Mouse (Mus musculus): ENCODE measurements at regions not wholly inside any gene's neighbourhood (a gene's known extent, or its start where the extent isn't known, plus 50 kb on each side); places are given as distances from the start of the nearest gene placed in this dataset.

DNA sequence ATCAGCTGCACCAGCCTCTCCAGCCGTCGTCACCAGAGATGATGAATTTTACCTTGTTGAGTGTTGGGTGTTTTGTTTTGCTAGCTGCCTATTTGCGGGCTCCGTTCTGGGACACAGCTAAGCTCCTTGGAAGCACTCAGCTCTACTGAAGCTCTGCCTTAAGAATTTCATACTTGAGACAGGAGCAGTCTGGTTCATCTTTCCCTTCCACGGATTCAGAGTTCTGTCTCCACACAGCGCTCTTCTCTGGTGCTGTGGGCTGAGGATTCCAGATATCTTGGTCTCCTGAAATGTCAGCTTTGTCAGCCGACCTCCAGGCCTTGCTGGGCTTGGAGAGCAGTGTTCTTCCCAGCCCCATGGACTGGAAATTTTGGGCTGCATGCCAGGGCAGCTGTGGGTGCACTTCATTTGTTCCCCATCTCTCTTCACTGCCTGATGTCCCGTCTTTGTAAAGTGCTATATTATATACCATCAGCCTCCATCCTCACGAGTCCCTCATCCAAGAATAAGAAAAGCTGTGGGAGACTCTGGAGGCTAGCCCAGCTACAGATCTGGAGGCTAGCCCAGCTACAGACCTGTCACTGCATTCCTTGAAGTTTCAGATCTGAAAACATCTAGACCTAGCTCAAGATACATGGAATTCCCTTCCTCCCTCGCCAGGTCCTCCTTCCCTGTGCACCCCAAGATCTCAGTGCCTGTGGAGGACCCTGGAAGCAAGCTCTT, 337.0 kb downstream of the Ptpru start:
- Histone ChIP-seq H3K4me2 (replicated peaks) (no peak overlapping the region), H3K4me1 (peaks cover 7% of the 10 kb centered on the region; the same call in 1 of the 2 replicates), H3K9ac (no peak overlapping the region), H3K27ac (no peak overlapping the region), H3K4me3 (no peak overlapping the region), H3K36me3 (no peaks in the 10 kb centered on the region), H3K9me3 (no peaks in the 10 kb centered on the region), H3K27me3 (no peaks in the 10 kb centered on the region)
- ATAC-seq (ENCODE audit: insufficient number of reproducible peaks, insufficient read depth, low FRiP score, low TSS enrichment), result no peak
- 83% methylated on average over 10 of the region's 10 CpGs for WGBS

GRCm38 (mm10) chr4:131508154-131508553, 329.9 kb downstream of the Ptpru start:
- H3K36me3 ChIP-seq, result no peaks in the 10 kb centered on the region
- no peak for ATAC-seq (ENCODE audit: insufficient number of reproducible peaks, insufficient read depth, low FRiP score, low TSS enrichment)
- H3K27me3 ChIP-seq, result no peaks in the 10 kb centered on the region
- H3K9me3 ChIP-seq, result no peaks in the 10 kb centered on the region
- H3K4me2 ChIP-seq (replicated peaks), result no peak overlapping the region
- no peak overlapping the region for H3K4me3 ChIP-seq
- no peak overlapping the region for H3K9ac ChIP-seq
- 77% methylated on average over 7 of the region's 7 CpGs for WGBS
- 0 out of 2 replicates have a peak, but pooled peaks cover 4% of the 10 kb centered on the region for H3K4me1 ChIP-seq
- no peak overlapping the region for H3K27ac ChIP-seq

DNA sequence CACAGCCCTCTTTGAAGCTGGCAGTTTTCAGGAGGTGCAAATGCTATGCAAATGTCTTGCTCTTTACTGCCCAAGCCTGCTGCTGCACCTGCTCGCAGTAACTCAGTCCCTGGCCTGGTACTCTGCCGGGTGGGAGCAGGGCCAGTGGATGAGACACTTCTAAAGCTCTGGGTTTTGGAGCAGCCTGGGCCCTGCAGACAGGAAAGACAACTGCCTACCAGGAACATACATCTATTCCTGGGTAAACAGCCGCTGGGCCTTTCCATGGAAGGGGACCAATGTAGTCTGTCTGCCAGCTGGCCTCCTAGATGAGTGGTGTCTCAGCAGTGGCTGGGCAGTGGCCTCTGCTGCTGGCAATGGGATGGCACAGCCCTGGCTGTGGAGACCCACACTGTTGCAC, 326.5 kb downstream of the Ptpru start:
- no peak overlapping the region for H3K9ac ChIP-seq
- H3K4me2 ChIP-seq (replicated peaks), result no peak overlapping the region
- no peaks in the 10 kb centered on the region for H3K36me3 ChIP-seq
- WGBS, result 88% methylated on average over 3 of the region's 3 CpGs
- no peak for ATAC-seq (ENCODE audit: insufficient number of reproducible peaks, insufficient read depth, low FRiP score, low TSS enrichment)
- H3K4me3 ChIP-seq, result no peak overlapping the region
- H3K27me3 ChIP-seq, result no peaks in the 10 kb centered on the region
- H3K27ac ChIP-seq, result no peak overlapping the region
- no peaks in the 10 kb centered on the region for H3K9me3 ChIP-seq
- H3K4me1 ChIP-seq, result 0 out of 2 replicates have a peak, but pooled peaks cover 4% of the 10 kb centered on the region

DNA sequence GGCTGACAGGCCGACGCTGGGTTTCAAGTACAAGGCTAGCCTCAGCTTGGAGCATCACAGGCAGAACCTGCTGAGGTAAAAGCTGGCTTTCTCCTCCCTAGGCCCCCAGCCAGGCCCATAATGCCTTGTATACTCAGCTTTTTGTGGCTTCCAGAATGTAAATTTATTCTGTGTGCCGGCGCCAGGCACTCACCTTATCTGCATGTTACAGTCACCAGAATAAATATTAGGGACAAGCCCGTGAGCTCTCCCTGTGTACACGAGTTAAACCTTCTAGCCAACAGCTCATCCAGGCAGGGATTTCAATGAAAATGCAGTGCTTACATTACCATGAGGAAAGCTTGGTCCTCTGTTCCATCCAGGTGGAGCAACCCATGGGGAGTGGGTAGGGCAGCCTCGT, 325.3 kb downstream of the Ptpru start:
- Histone ChIP-seq H3K27me3 (no peaks in the 10 kb centered on the region), H3K4me3 (no peak overlapping the region), H3K36me3 (no peaks in the 10 kb centered on the region), H3K27ac (no peak overlapping the region), H3K4me2 (replicated peaks) (no peak overlapping the region), H3K4me1 (0 out of 2 replicates have a peak, but pooled peaks cover 1% of the 10 kb centered on the region), H3K9me3 (no peaks in the 10 kb centered on the region), H3K9ac (no peak overlapping the region)
- ATAC-seq (ENCODE audit: insufficient number of reproducible peaks, insufficient read depth, low FRiP score, low TSS enrichment), result no peak
- WGBS, result 81% methylated on average over 7 of the region's 7 CpGs

- Histone ChIP-seq H3K9me3 (no peaks in the 10 kb centered on the region), H3K27me3 (no peaks in the 10 kb centered on the region), H3K36me3 (no peaks in the 10 kb centered on the region), H3K4me1 (no peaks in the 10 kb centered on the region), H3K9ac (no peak overlapping the region), H3K4me3 (no peak overlapping the region), H3K4me2 (replicated peaks) (no peak overlapping the region), H3K27ac (no peak overlapping the region)
- no peak for ATAC-seq (ENCODE audit: insufficient number of reproducible peaks, insufficient read depth, low FRiP score, low TSS enrichment)
- WGBS, result 76% methylated on average over 10 of the region's 10 CpGs
Measured at GRCm38 (mm10) chr4:131520636-131521306, 317.3 kb downstream of the Ptpru start.

GRCm38 (mm10) chr4:131521307-131521651, 316.8 kb downstream of the Ptpru start:
- Histone ChIP-seq H3K4me2 (replicated peaks) (no peak overlapping the region), H3K27ac (no peak overlapping the region), H3K9me3 (no peaks in the 10 kb centered on the region), H3K4me1 (no peaks in the 10 kb centered on the region), H3K4me3 (no peak overlapping the region), H3K9ac (no peak overlapping the region), H3K36me3 (no peaks in the 10 kb centered on the region), H3K27me3 (no peaks in the 10 kb centered on the region)
- 77% methylated on average over 8 of the region's 8 CpGs for WGBS
- no peak for ATAC-seq (ENCODE audit: insufficient number of reproducible peaks, insufficient read depth, low FRiP score, low TSS enrichment)

DNA sequence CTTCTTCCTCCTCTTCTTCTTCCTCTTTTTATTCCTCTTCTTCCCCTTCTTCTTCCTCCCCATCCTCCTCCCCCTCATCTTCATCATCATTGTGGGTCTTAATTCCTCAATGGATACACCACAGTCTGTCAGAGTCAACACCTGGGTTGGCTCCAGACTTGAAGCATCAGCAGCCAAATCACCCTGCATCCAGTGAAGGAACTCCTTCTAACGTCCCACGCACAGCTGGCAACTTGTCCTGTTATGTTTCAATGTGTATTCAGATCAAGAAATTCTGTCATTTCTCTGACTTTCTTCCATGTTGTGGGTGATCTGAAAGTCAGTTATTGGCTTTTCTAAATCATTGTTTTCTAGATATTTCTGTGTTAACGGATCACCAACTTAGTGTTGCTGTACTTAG, 312.9 kb downstream of the Ptpru start:
- no peak overlapping the region for H3K4me3 ChIP-seq
- WGBS, result 83% methylated on average over 3 of the region's 3 CpGs
- no peaks in the 10 kb centered on the region for H3K27me3 ChIP-seq
- H3K9ac ChIP-seq, result no peak overlapping the region
- ATAC-seq (ENCODE audit: insufficient number of reproducible peaks, insufficient read depth, low FRiP score, low TSS enrichment), result no peak
- H3K27ac ChIP-seq, result no peak overlapping the region
- no peaks in the 10 kb centered on the region for H3K9me3 ChIP-seq
- no peaks in the 10 kb centered on the region for H3K36me3 ChIP-seq
- no peak overlapping the region for H3K4me2 ChIP-seq (replicated peaks)
- no peaks in the 10 kb centered on the region for H3K4me1 ChIP-seq

DNA sequence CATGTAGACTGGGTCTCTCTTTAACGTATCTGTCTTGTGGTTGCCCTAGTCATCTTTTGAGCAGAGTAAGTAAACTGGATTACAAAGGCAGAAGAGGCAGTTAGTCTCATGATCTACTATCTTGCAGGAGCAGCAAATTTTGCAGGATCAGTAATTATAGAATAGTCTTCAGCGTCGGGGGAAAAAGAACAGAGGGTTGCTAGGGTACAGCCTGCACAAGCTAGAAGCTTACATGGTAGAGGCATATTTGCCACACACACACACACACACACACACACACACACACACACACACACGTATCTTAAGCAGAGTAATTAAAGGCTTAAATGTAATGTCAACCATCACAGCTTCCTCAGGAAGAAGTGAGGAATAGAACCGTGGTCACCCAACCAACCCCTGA, 307.6 kb downstream of the Ptpru start:
- Histone ChIP-seq H3K4me2 (replicated peaks) (no peak overlapping the region), H3K4me1 (no peaks in the 10 kb centered on the region), H3K9ac (no peak overlapping the region), H3K36me3 (no peaks in the 10 kb centered on the region), H3K27ac (no peak overlapping the region), H3K4me3 (no peak overlapping the region), H3K27me3 (no peaks in the 10 kb centered on the region), H3K9me3 (no peaks in the 10 kb centered on the region)
- 64% methylated on average over 5 of the region's 5 CpGs for WGBS
- no peak for ATAC-seq (ENCODE audit: insufficient number of reproducible peaks, insufficient read depth, low FRiP score, low TSS enrichment)

DNA sequence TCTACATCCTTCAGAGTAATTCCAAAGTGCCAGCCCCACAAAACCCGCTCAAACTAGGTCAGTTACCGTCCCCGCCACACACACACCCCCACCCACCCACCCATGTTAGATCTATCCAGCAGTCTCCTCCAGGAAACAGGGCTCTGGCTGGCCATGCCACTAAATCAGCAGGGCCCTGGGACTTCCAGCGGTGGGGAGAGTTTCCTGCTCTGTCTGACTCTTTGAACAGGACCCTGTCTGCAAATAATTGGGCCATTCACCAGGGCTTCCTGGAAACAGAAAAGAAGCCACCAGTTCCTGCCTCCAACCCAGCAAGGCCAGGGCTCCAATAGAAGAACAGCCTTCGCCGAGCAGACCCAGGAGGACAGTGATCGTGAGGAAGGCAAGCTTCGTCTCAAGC, 307.1 kb downstream of the Ptpru start:
- no peak for ATAC-seq (ENCODE audit: insufficient number of reproducible peaks, insufficient read depth, low FRiP score, low TSS enrichment)
- WGBS, result 60% methylated on average over 8 of the region's 8 CpGs
- Histone ChIP-seq H3K27me3 (no peaks in the 10 kb centered on the region), H3K36me3 (no peaks in the 10 kb centered on the region), H3K4me2 (replicated peaks) (no peak overlapping the region), H3K9me3 (no peaks in the 10 kb centered on the region), H3K9ac (no peak overlapping the region), H3K4me3 (no peak overlapping the region), H3K4me1 (no peaks in the 10 kb centered on the region), H3K27ac (0 out of 2 replicates have a peak overlapping the region, but pooled peaks have one; percentile 25)

- Histone ChIP-seq H3K27me3 (no peaks in the 10 kb centered on the region), H3K9me3 (no peaks in the 10 kb centered on the region), H3K27ac (no peak overlapping the region), H3K4me3 (no peak overlapping the region), H3K9ac (no peak overlapping the region), H3K4me2 (replicated peaks) (no peak overlapping the region), H3K36me3 (no peaks in the 10 kb centered on the region), H3K4me1 (peaks cover 14% of the 10 kb centered on the region; the same call in 1 of the 2 replicates)
- 82% methylated on average over 6 of the region's 6 CpGs for WGBS
- no peak for ATAC-seq (ENCODE audit: insufficient number of reproducible peaks, insufficient read depth, low FRiP score, low TSS enrichment)
Measured at GRCm38 (mm10) chr4:131534831-131535230, 303.3 kb downstream of the Ptpru start.

GRCm38 (mm10) chr4:131538237-131538636, 299.9 kb downstream of the Ptpru start:
- 60% methylated on average over 4 of the region's 4 CpGs for whole genome bisulfite sequencing
- ATAC-seq (ENCODE audit: insufficient number of reproducible peaks, insufficient read depth, low FRiP score, low TSS enrichment), result no peak
- Histone ChIP-seq H3K4me3 (no peak overlapping the region), H3K9me3 (no peaks in the 10 kb centered on the region), H3K4me1 (peaks cover 14% of the 10 kb centered on the region; the same call in 1 of the 2 replicates), H3K36me3 (no peaks in the 10 kb centered on the region), H3K27ac (no peak overlapping the region), H3K4me2 (replicated peaks) (no peak overlapping the region), H3K9ac (no peak overlapping the region), H3K27me3 (no peaks in the 10 kb centered on the region)

DNA sequence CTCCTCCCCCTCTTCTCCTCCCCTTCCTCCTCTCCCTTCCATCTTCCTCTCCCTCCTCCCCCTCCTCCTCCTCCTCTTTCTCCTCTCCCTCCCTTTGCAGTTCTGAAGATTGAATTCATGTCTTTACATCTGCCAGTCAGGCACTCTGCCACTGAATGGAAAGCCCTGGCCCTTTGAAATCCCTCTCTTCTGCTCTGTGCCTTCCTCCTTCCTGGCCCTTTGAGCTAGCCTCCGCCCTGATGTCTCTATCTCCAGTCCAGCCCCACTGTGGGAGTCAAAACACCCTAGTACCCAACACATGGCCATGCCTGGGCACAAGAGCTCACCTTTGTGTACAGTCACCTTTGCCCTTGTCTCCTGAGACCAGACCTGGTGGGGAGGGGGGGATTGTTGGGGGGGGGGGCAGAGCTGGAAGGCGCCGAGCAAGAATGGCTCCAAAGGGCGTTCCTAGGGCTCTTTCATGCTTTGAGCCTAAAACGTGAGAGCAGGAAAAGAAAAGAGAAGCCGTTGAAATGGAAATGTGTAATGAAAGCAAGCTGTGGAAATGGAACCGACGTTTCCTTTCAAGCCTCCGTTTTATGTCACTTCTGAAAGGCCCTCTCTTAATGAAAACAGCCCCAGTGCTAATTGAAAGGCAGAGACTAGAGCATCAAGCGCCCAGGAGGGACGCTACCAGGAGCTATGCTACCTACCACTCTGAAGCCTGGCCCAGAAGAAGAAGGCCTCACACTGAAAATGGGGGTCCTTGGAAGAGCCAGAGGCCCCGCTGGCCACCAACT, 291.5 kb downstream of the Ptpru start:
- no peaks in the 10 kb centered on the region for H3K36me3 ChIP-seq
- H3K9me3 ChIP-seq, result no peaks in the 10 kb centered on the region
- H3K27ac ChIP-seq, result no peak overlapping the region
- no peak overlapping the region for H3K9ac ChIP-seq
- ATAC-seq (ENCODE audit: insufficient number of reproducible peaks, insufficient read depth, low FRiP score, low TSS enrichment), result no peak
- no peak overlapping the region for H3K4me2 ChIP-seq (replicated peaks)
- no peaks in the 10 kb centered on the region for H3K4me1 ChIP-seq
- no peak overlapping the region for H3K4me3 ChIP-seq
- no peaks in the 10 kb centered on the region for H3K27me3 ChIP-seq
- WGBS, result 50% methylated on average over 12 of the region's 12 CpGs
